Mouse (Mus musculus): ENCODE data around the gene Nebl. TPM values are rescaled to one million over a fixed set of nuclear protein-coding genes. Genes with fewer than 3 reads are reported as not detected.

The Nebl gene
- polyA plus RNA-seq, 1 experiment: 0.08 TPM

DNA sequence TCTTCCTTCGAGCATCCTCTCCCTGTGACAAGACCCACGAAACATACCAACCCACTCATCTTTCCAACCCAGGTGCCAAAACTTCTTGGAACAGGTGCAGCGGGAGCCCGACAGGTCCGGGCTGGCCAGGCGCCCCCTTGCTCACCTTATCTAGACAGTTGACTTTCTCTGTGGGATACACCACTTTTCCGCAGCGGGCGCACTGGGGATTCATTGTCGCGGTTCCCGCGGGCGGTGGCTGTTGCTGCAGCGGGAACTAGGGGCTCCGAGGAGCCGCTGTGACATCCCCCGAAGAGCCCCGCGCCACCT lies 662 bp downstream of the Nebl start:
- H3K79me2 ChIP-seq (ENCODE audit: control insufficient read depth, insufficient read depth): no peaks in the 10 kb centered on the region
- H3ac ChIP-seq (ENCODE audit: control insufficient read depth, insufficient read length): peak overlapping the region; percentile 23
- H3K36me3 ChIP-seq (ENCODE audit: control insufficient read depth, insufficient read depth): no peaks in the 10 kb centered on the region
- H3K27me3 ChIP-seq (ENCODE audit: control insufficient read depth, insufficient read depth, insufficient read length): no peaks in the 10 kb centered on the region
- no peak overlapping the region for H3K4me3 ChIP-seq
- H3K4me2 ChIP-seq (ENCODE audit: low read depth): peak overlapping the region; percentile 84
- no peak for TF ChIP-seq MYOD1 (IDR thresholded peaks at IDR 0.05; ENCODE audit: control insufficient read depth in 1 of 3, insufficient read length in 2 of 3, low read depth in 2 of 3)
- TF ChIP-seq CEBPB (IDR thresholded peaks at IDR 0.05; ENCODE audit: insufficient read depth, poor library complexity, severe bottlenecking): no peak
- no peak for TF ChIP-seq POLR2AphosphoS2 (IDR thresholded peaks at IDR 0.05; ENCODE audit: insufficient read length, low read depth)
- no peak for TF ChIP-seq REST (IDR thresholded peaks at IDR 0.05; ENCODE audit: insufficient read depth, insufficient read length)
- no peak for TF ChIP-seq POLR2A (IDR thresholded peaks at IDR 0.05; ENCODE audit: insufficient read length, low read depth)
- no peak for TF ChIP-seq TCF3 (IDR thresholded peaks at IDR 0.05; ENCODE audit: insufficient read length, low read depth)
- no peak for TF ChIP-seq USF1 (IDR thresholded peaks at IDR 0.05; ENCODE audit: low read depth)
- no peak for TF ChIP-seq MAX (IDR thresholded peaks at IDR 0.05; ENCODE audit: low read depth)
- no peak for TF ChIP-seq E2F4 (IDR thresholded peaks at IDR 0.05; ENCODE audit: insufficient read depth)
- no peak for TF ChIP-seq SRF (IDR thresholded peaks at IDR 0.05; ENCODE audit: control insufficient read depth, insufficient read length, low read depth)
- TF ChIP-seq MYOG (IDR thresholded peaks at IDR 0.05; ENCODE audit: control insufficient read depth in 1 of 3, insufficient read depth in 1 of 3, insufficient read length in 2 of 3, low read depth in 2 of 3): no peak
- TF ChIP-seq TCF12 (IDR thresholded peaks at IDR 0.05; ENCODE audit: insufficient read depth, poor library complexity, severe bottlenecking): no peak

DNA sequence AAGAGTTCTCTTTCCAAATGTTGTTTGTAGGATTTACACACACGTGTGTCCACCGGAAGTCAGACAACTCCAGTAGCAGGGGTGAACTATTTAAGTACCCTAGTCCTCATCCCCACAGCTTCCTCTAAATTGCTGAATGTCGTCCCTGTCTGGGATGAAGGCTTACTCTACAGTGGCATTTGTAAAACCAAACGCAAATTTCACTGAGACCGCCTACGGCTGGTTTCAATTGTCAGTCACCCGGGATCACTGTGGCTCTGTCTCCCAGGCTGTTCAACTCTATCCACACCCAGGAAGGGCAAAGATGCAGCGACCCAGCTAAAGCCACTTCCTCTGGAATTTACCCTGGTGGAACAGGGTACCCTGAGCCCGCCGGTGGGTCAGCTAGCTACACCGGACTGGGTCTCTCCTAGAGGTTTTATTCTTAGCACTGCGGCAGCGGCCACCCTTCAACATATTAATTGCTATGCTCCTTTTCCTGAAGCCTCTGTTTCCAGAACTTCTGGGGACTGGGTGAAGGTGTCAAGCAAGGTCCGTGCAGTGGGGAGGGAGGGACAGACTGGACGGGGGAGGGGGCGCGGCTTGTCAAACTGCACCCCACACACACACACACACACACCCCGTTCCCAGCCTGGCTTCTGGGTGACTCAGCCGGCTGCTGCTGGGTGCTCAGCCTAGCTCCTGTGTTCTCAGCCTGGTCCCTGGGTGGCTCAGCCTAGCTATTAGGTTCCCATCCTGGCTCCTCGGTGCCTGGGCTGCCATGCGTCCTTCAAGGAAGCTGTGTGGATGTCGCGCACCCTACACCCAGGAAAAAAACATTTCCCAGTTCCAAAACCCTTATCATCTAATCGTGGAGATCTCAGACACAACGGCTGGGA lies 1.3 kb downstream of the Nebl start:
- Histone ChIP-seq H3K4me3 (no peak overlapping the region), H3K79me2 (ENCODE audit: control insufficient read depth, insufficient read depth) (no peaks in the 10 kb centered on the region), H3K27me3 (ENCODE audit: control insufficient read depth, insufficient read depth, insufficient read length) (no peaks in the 10 kb centered on the region)

DNA sequence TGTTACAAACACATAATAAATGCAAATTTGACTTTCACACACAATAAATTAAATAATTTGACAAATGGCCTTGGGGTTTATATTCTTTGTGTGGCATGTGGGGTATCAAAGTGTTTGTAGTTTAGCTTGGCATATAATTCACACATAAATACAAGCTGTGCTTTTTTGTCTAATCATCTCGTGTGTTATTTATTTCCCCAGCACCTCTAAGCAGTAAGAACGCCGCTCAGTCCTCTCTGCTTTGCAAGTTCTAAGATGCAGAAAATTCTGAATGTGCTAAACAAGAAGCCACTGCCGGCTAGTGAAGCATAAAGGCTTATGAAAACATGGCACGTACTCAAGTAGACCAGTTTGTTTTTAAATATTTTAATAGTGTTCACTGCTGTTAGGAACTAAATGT lies 6.9 kb downstream of the Nebl start:
- no peaks in the 10 kb centered on the region for H3K27me3 ChIP-seq (ENCODE audit: control insufficient read depth, insufficient read depth, insufficient read length)
- no peaks in the 10 kb centered on the region for H3K36me3 ChIP-seq (ENCODE audit: control insufficient read depth, insufficient read depth)
- TF ChIP-seq TCF3 (IDR thresholded peaks at IDR 0.05; ENCODE audit: insufficient read length, low read depth): no peak
- no peak for TF ChIP-seq POLR2A (IDR thresholded peaks at IDR 0.05; ENCODE audit: insufficient read length, low read depth)
- TF ChIP-seq CEBPB (IDR thresholded peaks at IDR 0.05; ENCODE audit: insufficient read depth, poor library complexity, severe bottlenecking): no peak
- no peak for TF ChIP-seq MYOG (IDR thresholded peaks at IDR 0.05; ENCODE audit: control insufficient read depth in 1 of 3, insufficient read depth in 1 of 3, insufficient read length in 2 of 3, low read depth in 2 of 3)
- H3K4me3 ChIP-seq: no peak overlapping the region
- no peaks in the 10 kb centered on the region for H3K79me2 ChIP-seq (ENCODE audit: control insufficient read depth, insufficient read depth)
- H3K4me2 ChIP-seq (ENCODE audit: low read depth): no peak overlapping the region
- H3ac ChIP-seq (ENCODE audit: control insufficient read depth, insufficient read length): no peak overlapping the region

More for the DNA sequence above, 1.3 kb downstream of the Nebl start:
- no peak for TF ChIP-seq MYOG (IDR thresholded peaks at IDR 0.05; ENCODE audit: control insufficient read depth in 1 of 3, insufficient read depth in 1 of 3, insufficient read length in 2 of 3, low read depth in 2 of 3)
- TF ChIP-seq POLR2AphosphoS2 (IDR thresholded peaks at IDR 0.05; ENCODE audit: insufficient read length, low read depth): no peak
- TF ChIP-seq USF1 (IDR thresholded peaks at IDR 0.05; ENCODE audit: low read depth): no peak
- no peak for TF ChIP-seq TCF12 (IDR thresholded peaks at IDR 0.05; ENCODE audit: insufficient read depth, poor library complexity, severe bottlenecking)
- TF ChIP-seq MYOD1 (IDR thresholded peaks at IDR 0.05; ENCODE audit: control insufficient read depth in 1 of 3, insufficient read length in 2 of 3, low read depth in 2 of 3): peak in 1 of 3 experiments; percentile 36
- no peak for TF ChIP-seq CEBPB (IDR thresholded peaks at IDR 0.05; ENCODE audit: insufficient read depth, poor library complexity, severe bottlenecking)
- no peak for TF ChIP-seq REST (IDR thresholded peaks at IDR 0.05; ENCODE audit: insufficient read depth, insufficient read length)
- no peak for TF ChIP-seq E2F4 (IDR thresholded peaks at IDR 0.05; ENCODE audit: insufficient read depth)
- Histone ChIP-seq H3K4me2 (ENCODE audit: low read depth) (peak overlapping the region; percentile 84), H3ac (ENCODE audit: control insufficient read depth, insufficient read length) (peak overlapping the region; percentile 23), H3K36me3 (ENCODE audit: control insufficient read depth, insufficient read depth) (no peaks in the 10 kb centered on the region)

DNA sequence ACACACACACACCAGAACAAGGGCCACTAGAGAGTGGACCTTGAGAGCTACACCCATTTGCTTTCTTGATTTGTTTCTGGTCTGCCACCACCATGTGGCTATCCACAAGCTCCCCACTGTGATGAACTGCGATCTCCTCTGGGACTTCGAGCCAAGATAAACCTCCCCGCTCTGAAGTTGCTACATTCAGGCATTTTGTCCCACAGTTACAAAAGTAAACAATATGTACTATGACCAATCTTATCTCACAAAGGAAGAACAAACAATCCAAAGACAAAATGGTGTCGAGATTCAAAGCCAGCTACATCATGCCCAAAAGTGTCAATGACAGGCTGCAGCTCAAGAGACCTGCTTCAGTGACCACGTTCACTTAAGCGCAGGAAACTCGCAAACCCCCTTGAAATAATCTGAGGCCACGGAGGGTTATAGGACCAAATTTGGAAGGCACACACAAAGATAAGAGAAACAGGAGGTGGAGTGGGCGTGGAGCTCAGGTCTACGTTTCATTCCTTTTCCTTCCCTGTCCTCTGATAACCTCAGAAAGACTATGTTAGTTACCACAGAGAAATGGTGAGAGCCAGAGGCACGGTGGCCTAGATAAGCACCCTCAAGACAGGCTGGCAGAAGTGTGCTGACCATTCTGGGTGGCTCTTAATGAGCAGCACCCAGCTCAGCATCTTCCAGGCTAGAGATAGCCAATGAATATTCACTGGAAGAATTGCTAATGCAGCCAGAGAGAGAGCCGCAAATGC lies 7.8 kb downstream of the Nebl start:
- TF ChIP-seq TCF3 (IDR thresholded peaks at IDR 0.05; ENCODE audit: insufficient read length, low read depth): no peak
- no peak for TF ChIP-seq SRF (IDR thresholded peaks at IDR 0.05; ENCODE audit: control insufficient read depth, insufficient read length, low read depth)
- TF ChIP-seq MYOD1 (IDR thresholded peaks at IDR 0.05; ENCODE audit: control insufficient read depth in 1 of 3, insufficient read length in 2 of 3, low read depth in 2 of 3): no peak
- no peak for TF ChIP-seq E2F4 (IDR thresholded peaks at IDR 0.05; ENCODE audit: insufficient read depth)
- no peak for TF ChIP-seq POLR2AphosphoS2 (IDR thresholded peaks at IDR 0.05; ENCODE audit: insufficient read length, low read depth)
- no peak for TF ChIP-seq REST (IDR thresholded peaks at IDR 0.05; ENCODE audit: insufficient read depth, insufficient read length)
- no peak for TF ChIP-seq USF1 (IDR thresholded peaks at IDR 0.05; ENCODE audit: low read depth)
- no peak for TF ChIP-seq MAX (IDR thresholded peaks at IDR 0.05; ENCODE audit: low read depth)
- no peak for TF ChIP-seq CEBPB (IDR thresholded peaks at IDR 0.05; ENCODE audit: insufficient read depth, poor library complexity, severe bottlenecking)
- TF ChIP-seq MYOG (IDR thresholded peaks at IDR 0.05; ENCODE audit: control insufficient read depth in 1 of 3, insufficient read depth in 1 of 3, insufficient read length in 2 of 3, low read depth in 2 of 3): no peak
- no peak for TF ChIP-seq TCF12 (IDR thresholded peaks at IDR 0.05; ENCODE audit: insufficient read depth, poor library complexity, severe bottlenecking)
- no peak for TF ChIP-seq POLR2A (IDR thresholded peaks at IDR 0.05; ENCODE audit: insufficient read length, low read depth)
- Histone ChIP-seq H3K4me2 (ENCODE audit: low read depth) (no peak overlapping the region), H3K4me3 (no peak overlapping the region), H3ac (ENCODE audit: control insufficient read depth, insufficient read length) (no peak overlapping the region), H3K27me3 (ENCODE audit: control insufficient read depth, insufficient read depth, insufficient read length) (no peaks in the 10 kb centered on the region), H3K79me2 (ENCODE audit: control insufficient read depth, insufficient read depth) (no peaks in the 10 kb centered on the region), H3K36me3 (ENCODE audit: control insufficient read depth, insufficient read depth) (no peaks in the 10 kb centered on the region)

All from myocyte (in vitro differentiated cells).